Mouse (Mus musculus) G1E (cell line): ENCODE measurements at regions not wholly inside any gene's neighbourhood (a gene's known extent, or its start where the extent isn't known, plus 50 kb on each side); places are given as distances from the start of the nearest gene placed in this dataset.

Experiments used
- CTCF ChIP-seq: IDR thresholded peaks from 2 replicates; pipeline ENCODE4 v1.5.1; 2012; ENCODE audit warnings: low read depth, low read length, inconsistent platforms, mixed read lengths
- GATA1 ChIP-seq: IDR thresholded peaks from 2 replicates; pipeline ENCODE4 v1.6.1; 2012; ENCODE audit warnings: borderline replicate concordance, low read length, inconsistent platforms, mixed read lengths
- GATA2 ChIP-seq: IDR thresholded peaks from 2 replicates; pipeline ENCODE4 v1.6.1; 2012; ENCODE audit warnings: low read depth, low read length, inconsistent platforms, borderline replicate concordance

DNA sequence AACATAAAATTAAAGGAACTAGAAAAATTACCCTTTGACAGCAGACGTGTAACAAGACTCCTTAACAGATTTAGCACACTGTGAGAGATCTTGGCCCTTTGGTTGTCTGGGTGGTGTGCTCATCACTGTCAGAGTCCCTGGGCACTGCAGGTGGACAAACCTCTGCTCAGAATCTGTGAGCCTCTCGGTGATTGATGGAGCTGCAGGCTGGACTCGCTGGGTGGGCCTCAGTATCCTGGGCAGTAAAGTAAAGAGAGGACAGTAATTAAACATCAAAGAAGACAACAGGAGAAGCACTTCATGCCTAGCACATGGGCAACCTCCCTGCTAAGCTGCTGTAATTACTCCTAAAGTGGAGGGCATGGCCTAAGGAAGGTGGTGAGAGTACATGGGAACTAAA, 180.2 kb upstream of the Egflam start:
- TF ChIP-seq CTCF (no peak), GATA2 (no peak), GATA1 (no peak)
